Mouse (Mus musculus) lung, postnatal 0 days (tissue): ENCODE data around the gene Slc9a9. TPM values are rescaled to one million over a fixed set of nuclear protein-coding genes. Genes with fewer than 3 reads are reported as not detected.

Source experiments
- ATAC-seq: fragments of 200-750 bp; cut with Nextera tagmentation; 2 replicates; pipeline ENCODE4 v1.8.0; 2017; ENCODE audit warnings: moderate library complexity
- DNase-seq: peaks from one replicate; pipeline ENCODE4 v3.0.0-alpha.2; 2016; ENCODE audit warnings: low spot score
- H3K27ac ChIP-seq: fragments of 300-500 bp; sonication (generic); 2 replicates; pipeline ENCODE4 v1.5.1; 2014; ENCODE audit warnings: antibody characterized with exemption, mild to moderate bottlenecking, low read length, mixed read lengths
- H3K27me3 ChIP-seq: fragments of 300-500 bp; sonication (generic); replicated peaks from 2 replicates; pipeline ENCODE4 v1.6.1; 2014; ENCODE audit warnings: low read length, mixed read lengths; ENCODE audit not compliant: insufficient read depth
- H3K36me3 ChIP-seq: fragments of 300-500 bp; sonication (generic); 2 replicates; pipeline ENCODE4 v1.6.1; 2014; ENCODE audit warnings: low read length, mixed read lengths; ENCODE audit not compliant: insufficient read depth
- H3K4me1 ChIP-seq: fragments of 300-500 bp; sonication (generic); 2 replicates; pipeline ENCODE4 v1.6.1; 2014; ENCODE audit warnings: antibody characterized with exemption, low read depth, low read length, mixed read lengths; ENCODE audit not compliant: insufficient read depth
- H3K4me2 ChIP-seq: fragments of 300-500 bp; sonication (generic); replicated peaks from 2 replicates; pipeline ENCODE4 v1.6.1; 2014; ENCODE audit warnings: low read depth, mild to moderate bottlenecking, low read length, moderate library complexity, mixed read lengths
- H3K4me3 ChIP-seq: fragments of 300-500 bp; sonication (generic); 2 replicates; pipeline ENCODE4 v1.5.1; 2014; ENCODE audit warnings: low read depth, low read length
- H3K9ac ChIP-seq: fragments of 300-500 bp; sonication (generic); replicated peaks from 2 replicates; pipeline ENCODE4 v1.6.1; 2014; ENCODE audit warnings: low read depth, mild to moderate bottlenecking
- H3K9me3 ChIP-seq: fragments of 300-500 bp; sonication (generic); 2 replicates; pipeline ENCODE4 v1.6.1; 2016; ENCODE audit warnings: low read length, mixed read lengths
- CTCF ChIP-seq: IDR thresholded peaks from 2 replicates; pipeline ENCODE4 v1.5.1; 2016; ENCODE audit warnings: antibody characterized with exemption, mild to moderate bottlenecking
- EP300 ChIP-seq: IDR thresholded peaks from 2 replicates; pipeline ENCODE4 v1.6.1; 2016; ENCODE audit warnings: antibody characterized with exemption, mild to moderate bottlenecking, control low read depth
- WGBS: fragments of 180-500 bp; shearing (Covaris S2); extraction: QIAGEN DNeasy Blood & Tissue Kit; methylation state at CpG from one replicate; pipeline ENCODE4 v1.1.7; 2014; 5-methylcytosine and 5-hydroxymethylcytosine counted together
- polyA plus RNA-seq: library from polyadenylated mRNA; unstranded; fragments of >200 nt; fragmentation: Nextera tagmentation; extraction: Ambion mirVana; gene quantifications from 2 replicates; pipeline ENCODE4 v1.2.1, GENCODE M21; 2015

Gene Slc9a9
- polyA plus RNA-seq, 1 experiment from 2014 or later, result 3.7 TPM

DNA sequence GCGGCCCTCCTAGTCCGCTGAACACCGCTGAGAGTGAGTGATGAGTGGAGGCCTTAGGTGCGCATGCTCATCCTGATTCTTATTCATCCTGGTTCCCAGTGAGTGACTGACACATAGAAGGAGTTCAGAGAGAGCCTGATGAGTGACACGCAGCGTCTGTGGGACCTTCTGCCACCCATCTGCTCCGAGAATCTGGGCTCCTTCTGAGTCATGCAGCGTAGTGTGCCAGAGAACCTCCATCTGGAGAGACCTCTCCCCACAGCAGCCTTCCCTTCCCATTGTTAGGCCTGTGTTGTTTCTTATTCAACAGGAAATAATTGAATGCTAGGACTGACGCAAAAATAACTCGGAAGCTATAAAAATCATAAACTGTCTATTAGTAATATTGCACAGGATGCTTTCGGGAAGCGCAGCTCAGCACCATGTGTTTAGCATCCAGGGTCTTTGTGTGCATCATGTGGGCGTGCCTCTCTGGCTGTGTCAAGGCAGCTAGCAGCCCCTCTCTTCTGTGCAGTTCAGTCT lies 498.8 kb downstream of the Slc9a9 start:
- Histone ChIP-seq H3K4me2 (no peak overlapping the region), H3K4me3 (no peak overlapping the region), H3K27ac (no peak overlapping the region), H3K27me3 (no peaks in the 10 kb centered on the region), H3K9ac (no peak overlapping the region), H3K36me3 (no peaks in the 10 kb centered on the region), H3K9me3 (no peaks in the 10 kb centered on the region), H3K4me1 (no peaks in the 10 kb centered on the region)
- DNase-seq (peak; percentile 77), ATAC-seq (peak; percentile 94)
- WGBS, result 48% methylated on average over 13 of the region's 13 CpGs
- TF ChIP-seq CTCF (no peak), EP300 (peak; percentile 83)

DNA sequence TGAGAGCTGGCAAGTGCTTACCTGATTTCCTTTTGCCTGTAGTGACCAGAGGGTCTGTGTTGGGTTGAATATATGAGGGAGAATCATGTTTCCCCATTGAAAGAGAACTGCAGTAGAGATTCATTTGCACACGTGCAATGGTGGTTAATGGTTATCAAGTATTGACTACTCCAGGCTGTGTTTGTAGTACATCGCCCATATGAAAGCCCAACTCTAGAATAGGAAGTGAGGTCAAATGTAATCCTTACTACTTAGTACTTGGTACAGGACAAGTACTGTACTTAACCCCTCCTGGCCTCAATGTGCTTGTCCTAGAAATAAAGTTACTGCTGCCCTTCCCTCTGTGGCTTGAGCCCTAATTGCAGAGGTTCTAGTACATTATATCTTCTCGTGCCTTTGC lies 508.5 kb downstream of the Slc9a9 start:
- Histone ChIP-seq H3K4me1 (no peaks in the 10 kb centered on the region), H3K27me3 (no peaks in the 10 kb centered on the region), H3K4me3 (no peak overlapping the region), H3K4me2 (no peak overlapping the region), H3K9ac (no peak overlapping the region), H3K9me3 (no peaks in the 10 kb centered on the region), H3K36me3 (no peaks in the 10 kb centered on the region), H3K27ac (no peak overlapping the region)
- DNase-seq (no peak), ATAC-seq (no peak)
- 79% methylated on average over 3 of the region's 3 CpGs for WGBS
- TF ChIP-seq CTCF, result no peak
- no peak for TF ChIP-seq EP300

DNA sequence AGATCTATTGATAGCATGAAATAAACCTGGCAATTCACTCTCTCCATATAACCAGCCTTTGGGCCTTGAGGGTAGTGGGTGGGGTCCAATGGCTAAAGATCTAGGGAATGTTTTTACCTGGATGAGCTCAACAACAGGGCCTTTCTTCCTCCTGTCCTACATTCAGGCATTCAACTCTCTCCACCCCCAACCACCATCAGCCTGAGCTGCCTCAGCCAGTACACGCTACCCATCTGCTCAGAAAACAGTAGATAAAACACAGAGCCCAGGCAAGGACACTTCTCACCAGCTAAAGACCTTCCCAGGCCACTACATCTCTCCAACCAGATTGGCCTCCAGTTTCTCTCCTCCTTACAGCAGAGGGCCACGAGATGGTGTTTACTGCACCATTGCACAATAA lies 510.3 kb downstream of the Slc9a9 start:
- H3K36me3 ChIP-seq, result no peaks in the 10 kb centered on the region
- H3K9ac ChIP-seq, result no peak overlapping the region
- DNase-seq, result no peak
- no peak overlapping the region for H3K4me2 ChIP-seq
- TF ChIP-seq EP300 (no peak), CTCF (no peak)
- H3K27ac ChIP-seq, result no peak overlapping the region
- ATAC-seq, result no peak
- no peaks in the 10 kb centered on the region for H3K27me3 ChIP-seq
- no peak overlapping the region for H3K4me3 ChIP-seq
- H3K4me1 ChIP-seq, result no peaks in the 10 kb centered on the region
- H3K9me3 ChIP-seq, result no peaks in the 10 kb centered on the region
- 65% methylated on average over 2 of the region's 2 CpGs for WGBS

DNA sequence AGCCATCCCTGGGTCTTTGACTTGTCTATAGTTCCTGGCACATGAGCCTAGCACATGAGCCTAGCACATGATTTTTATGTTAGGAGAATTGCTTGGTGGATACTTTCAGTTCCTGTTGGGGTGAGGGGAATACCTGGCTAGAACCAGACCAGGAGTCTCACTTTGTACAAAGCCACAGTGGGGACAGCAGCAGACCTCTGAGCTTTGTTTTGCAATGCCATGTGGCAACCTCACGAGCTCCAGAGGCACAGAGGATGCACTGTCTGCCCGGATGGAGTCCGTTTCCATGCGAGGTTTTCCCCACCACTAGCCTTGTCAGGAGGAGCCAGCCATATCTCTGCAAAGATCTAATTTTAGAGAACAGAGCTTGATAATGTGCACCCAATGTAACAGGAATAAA lies 510.9 kb downstream of the Slc9a9 start:
- Histone ChIP-seq H3K36me3 (no peaks in the 10 kb centered on the region), H3K4me2 (no peak overlapping the region), H3K27ac (no peak overlapping the region), H3K9me3 (no peaks in the 10 kb centered on the region), H3K4me3 (no peak overlapping the region), H3K4me1 (no peaks in the 10 kb centered on the region), H3K9ac (no peak overlapping the region), H3K27me3 (no peaks in the 10 kb centered on the region)
- ATAC-seq (no peak), DNase-seq (no peak)
- whole genome bisulfite sequencing, result 66% methylated on average over 4 of the region's 4 CpGs
- TF ChIP-seq CTCF (no peak), EP300 (no peak)

DNA sequence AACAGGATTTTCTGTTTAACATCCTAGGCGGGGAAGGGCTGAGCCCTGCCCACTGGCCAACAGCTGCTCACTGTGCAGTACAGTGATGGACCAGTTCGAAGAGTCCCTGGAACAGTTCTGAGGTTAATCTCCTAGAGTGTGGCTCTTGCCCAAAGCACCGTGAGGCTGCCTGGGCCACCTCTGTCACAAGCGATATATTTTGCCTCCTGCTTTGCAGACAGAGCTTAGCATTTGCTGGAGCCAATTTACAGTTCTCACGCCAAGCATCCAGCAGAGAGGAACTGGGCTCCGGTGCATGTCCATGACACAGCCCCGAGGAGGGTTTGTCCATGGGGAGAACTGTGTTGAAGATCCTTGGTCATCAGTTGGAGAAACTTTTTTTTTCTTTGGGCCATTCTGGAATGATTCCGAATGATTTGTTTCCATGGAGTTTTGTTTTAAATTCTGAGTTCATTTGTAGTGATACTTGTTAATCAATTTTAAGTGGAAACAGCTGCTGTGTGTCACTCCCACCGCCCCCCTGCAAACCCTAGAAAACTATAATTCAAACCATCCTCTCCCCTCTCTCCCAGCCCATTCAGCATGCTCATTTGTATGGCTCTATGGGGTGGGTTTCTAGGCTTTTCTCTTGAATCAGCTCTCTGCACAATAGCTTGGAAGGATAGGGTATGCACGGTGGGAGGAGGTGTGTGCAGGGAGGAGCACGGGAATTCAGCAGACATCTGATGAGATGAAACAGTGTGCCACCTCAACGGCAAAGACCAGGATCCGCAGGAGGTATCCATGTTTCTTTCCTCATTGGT lies 511.7 kb downstream of the Slc9a9 start:
- H3K27me3 ChIP-seq, result no peaks in the 10 kb centered on the region
- 61% methylated on average over 13 of the region's 13 CpGs for WGBS
- H3K27ac ChIP-seq, result no peak overlapping the region
- H3K9ac ChIP-seq, result no peak overlapping the region
- no peaks in the 10 kb centered on the region for H3K9me3 ChIP-seq
- no peak for DNase-seq
- no peak for TF ChIP-seq CTCF
- TF ChIP-seq EP300, result no peak
- no peak overlapping the region for H3K4me3 ChIP-seq
- no peak overlapping the region for H3K4me2 ChIP-seq
- no peaks in the 10 kb centered on the region for H3K36me3 ChIP-seq
- no peak for ATAC-seq
- peaks cover 3% of the 10 kb centered on the region; the same call in 1 of the 2 replicates for H3K4me1 ChIP-seq

DNA sequence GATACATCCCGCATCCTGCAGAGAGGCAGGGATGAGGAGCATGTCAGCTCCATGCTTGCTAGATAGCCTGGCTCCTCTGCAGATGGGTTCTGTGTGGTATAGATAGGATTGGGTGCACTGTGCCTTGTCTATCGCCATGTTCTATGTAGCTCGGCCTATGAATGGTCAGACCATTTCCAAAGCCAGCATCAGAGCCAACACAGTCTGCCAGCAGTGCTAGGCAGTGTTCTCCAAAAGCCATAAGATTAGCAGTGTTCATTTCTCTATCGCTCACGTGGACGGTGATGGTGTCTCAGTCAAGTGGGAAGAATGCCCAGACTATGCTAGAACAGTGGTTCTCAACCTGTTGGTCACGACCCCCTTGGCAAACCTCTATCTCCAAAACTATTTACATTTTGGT lies 512.6 kb downstream of the Slc9a9 start:
- DNase-seq (no peak), ATAC-seq (no peak)
- Histone ChIP-seq H3K4me3 (no peak overlapping the region), H3K4me2 (no peak overlapping the region), H3K9me3 (no peaks in the 10 kb centered on the region), H3K27ac (no peak overlapping the region), H3K27me3 (no peaks in the 10 kb centered on the region), H3K36me3 (no peaks in the 10 kb centered on the region), H3K9ac (no peak overlapping the region), H3K4me1 (peaks cover 3% of the 10 kb centered on the region; the same call in 1 of the 2 replicates)
- 79% methylated on average over 7 of the region's 7 CpGs for WGBS
- TF ChIP-seq EP300 (no peak), CTCF (no peak)
